Mouse (Mus musculus) forebrain, embryonic 11.5 days (tissue): ENCODE measurements around the gene Fank1. TPM values are rescaled to one million over a fixed set of nuclear protein-coding genes. Genes with fewer than 3 reads are reported as not detected.

Experiments used
- ATAC-seq: fragments of 200-750 bp; cut with Nextera tagmentation; replicated peaks from 2 replicates; pipeline ENCODE4 v1.8.0; 2017; ENCODE audit warnings: moderate TSS enrichment; ENCODE audit not compliant: low FRiP score
- DNase-seq: peaks from one replicate; pipeline ENCODE4 v3.0.0-alpha.2; 2017; ENCODE audit warnings: low spot score
- H3K27ac ChIP-seq: fragments of 300-500 bp; sonication (generic); 2 replicates; pipeline ENCODE4 v1.5.1; 2014; ENCODE audit warnings: low read depth, low read length
- H3K27me3 ChIP-seq: fragments of 300-500 bp; sonication (generic); 2 replicates; pipeline ENCODE4 v1.6.1; 2014; ENCODE audit warnings: mild to moderate bottlenecking, low read length, mixed read lengths; ENCODE audit not compliant: control insufficient read depth, insufficient read depth
- H3K36me3 ChIP-seq: fragments of 300-500 bp; sonication (generic); 2 replicates; pipeline ENCODE4 v1.6.1; 2014; ENCODE audit warnings: mild to moderate bottlenecking, low read length, moderate library complexity, mixed read lengths; ENCODE audit not compliant: control insufficient read depth, insufficient read depth
- H3K4me1 ChIP-seq: fragments of 300-500 bp; sonication (generic); replicated peaks from 2 replicates; pipeline ENCODE4 v1.6.1; 2014; ENCODE audit warnings: low read length, mixed read lengths; ENCODE audit not compliant: control insufficient read depth, insufficient read depth
- H3K4me2 ChIP-seq: fragments of 300-500 bp; sonication (generic); 2 replicates; pipeline ENCODE4 v1.6.1; 2014; ENCODE audit warnings: low read depth, mild to moderate bottlenecking, low read length, moderate library complexity, mixed read lengths; ENCODE audit not compliant: severe bottlenecking
- H3K4me3 ChIP-seq: fragments of 300-500 bp; sonication (generic); 2 replicates; pipeline ENCODE4 v1.5.1; 2014; ENCODE audit warnings: low read depth, low read length
- H3K9ac ChIP-seq: fragments of 300-500 bp; sonication (generic); 2 replicates; pipeline ENCODE4 v1.6.1; 2014; ENCODE audit warnings: low read length
- H3K9me3 ChIP-seq: fragments of 300-500 bp; sonication (generic); 2 replicates; pipeline ENCODE4 v1.6.1; 2016; ENCODE audit warnings: low read length, mixed read lengths; ENCODE audit not compliant: control insufficient read depth
- WGBS: fragments of 180-500 bp; shearing (Covaris S2); extraction: QIAGEN DNeasy Blood & Tissue Kit; methylation state at CpG from one replicate; pipeline ENCODE4 v1.1.7; 2014; 5-methylcytosine and 5-hydroxymethylcytosine counted together
- polyA plus RNA-seq: library from polyadenylated mRNA; unstranded; fragments of >200 nt; fragmentation: Nextera tagmentation; extraction: Ambion mirVana; gene quantifications from 2 replicates; pipeline ENCODE4 v1.2.1, GENCODE M21; 2014

The Fank1 gene
- polyA plus RNA-seq, 1 experiment from 2014 or later: 1.5 TPM

DNA sequence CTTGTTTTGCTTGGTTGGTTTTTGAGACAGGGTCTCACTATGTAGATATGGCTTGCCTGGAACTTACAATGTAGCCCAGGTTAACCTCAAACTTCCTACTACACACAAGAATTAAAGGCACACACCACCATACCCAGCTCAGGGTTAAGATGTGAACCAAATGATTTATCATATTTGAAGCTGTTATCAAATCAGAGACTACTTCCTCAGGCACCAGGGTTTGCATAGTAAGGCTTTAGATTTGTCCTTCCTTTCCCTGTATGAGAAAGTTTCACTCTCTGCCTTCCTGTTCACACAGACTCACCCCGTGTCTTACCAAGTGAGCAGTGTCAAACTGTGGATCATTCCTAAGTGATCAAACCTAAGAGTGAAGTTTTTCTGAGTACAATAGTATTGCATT is 32.5 kb upstream of the Fank1 start:
- H3K4me1 ChIP-seq: no peaks in the 10 kb centered on the region
- no peak overlapping the region for H3K4me2 ChIP-seq
- 86% methylated on average over 1 of the region's 1 CpGs for WGBS
- no peaks in the 10 kb centered on the region for H3K27me3 ChIP-seq
- H3K9ac ChIP-seq: no peak overlapping the region
- DNase-seq (no peak), ATAC-seq (no peak)
- H3K27ac ChIP-seq: no peak overlapping the region
- H3K4me3 ChIP-seq: no peak overlapping the region
- H3K36me3 ChIP-seq: peaks cover 6% of the 10 kb centered on the region; the same call in 1 of the 2 replicates
- no peaks in the 10 kb centered on the region for H3K9me3 ChIP-seq

DNA sequence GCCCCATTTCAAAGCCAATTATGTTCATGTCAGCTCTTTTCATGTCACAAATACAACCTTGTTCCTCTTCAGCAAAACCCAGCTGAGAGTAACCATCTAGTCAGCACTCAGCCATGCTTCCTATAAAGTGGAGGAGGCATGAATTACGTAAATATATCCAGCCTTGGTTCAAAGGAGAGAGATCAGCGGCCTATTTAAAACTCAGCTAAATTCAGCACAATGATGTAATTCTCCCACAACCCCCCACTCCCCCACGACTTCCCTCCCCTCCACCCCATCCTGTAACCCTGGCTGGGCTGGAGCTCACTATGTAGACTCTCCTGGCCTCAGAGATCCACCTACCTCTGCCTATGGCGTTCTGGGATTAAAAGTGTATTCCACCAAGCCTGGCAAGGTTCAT is 32.0 kb upstream of the Fank1 start:
- 66% methylated on average over 4 of the region's 4 CpGs for WGBS
- peaks cover 6% of the 10 kb centered on the region; the same call in 1 of the 2 replicates for H3K36me3 ChIP-seq

DNA sequence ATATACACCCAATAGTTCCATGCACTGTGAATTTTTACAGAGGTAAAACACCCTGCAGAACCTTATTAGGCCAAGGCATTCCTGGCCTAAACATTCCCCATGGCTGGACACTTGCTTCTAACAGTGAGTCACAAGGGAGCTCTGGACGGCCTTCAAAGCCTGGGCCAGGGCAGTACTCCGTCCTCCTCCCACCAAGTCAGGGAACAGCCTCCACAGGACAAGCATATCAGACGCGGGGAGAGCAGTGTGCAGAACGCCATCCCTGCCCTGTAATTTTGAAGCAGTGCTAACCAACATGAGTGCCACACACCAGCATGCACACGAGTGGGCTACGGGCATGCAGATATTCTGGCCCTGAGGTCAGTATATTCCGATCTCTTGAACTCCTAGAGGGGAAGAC is 29.3 kb upstream of the Fank1 start:
- peaks cover 4% of the 10 kb centered on the region; the same call in 1 of the 2 replicates for H3K4me1 ChIP-seq
- WGBS: 85% methylated on average over 8 of the region's 8 CpGs
- H3K36me3 ChIP-seq: no peaks in the 10 kb centered on the region
- no peaks in the 10 kb centered on the region for H3K27me3 ChIP-seq
- H3K4me3 ChIP-seq: no peak overlapping the region
- no peak overlapping the region for H3K27ac ChIP-seq
- no peak for DNase-seq
- H3K4me2 ChIP-seq: no peak overlapping the region
- ATAC-seq: no peak
- H3K9ac ChIP-seq: no peak overlapping the region
- H3K9me3 ChIP-seq: no peaks in the 10 kb centered on the region

More for the DNA sequence above, 32.0 kb upstream of the Fank1 start:
- no peaks in the 10 kb centered on the region for H3K27me3 ChIP-seq
- no peak overlapping the region for H3K4me3 ChIP-seq
- H3K9me3 ChIP-seq: no peaks in the 10 kb centered on the region
- no peak overlapping the region for H3K27ac ChIP-seq
- no peak overlapping the region for H3K4me2 ChIP-seq
- H3K4me1 ChIP-seq: no peaks in the 10 kb centered on the region
- H3K9ac ChIP-seq: no peak overlapping the region
- no peak for ATAC-seq
- DNase-seq: no peak

DNA sequence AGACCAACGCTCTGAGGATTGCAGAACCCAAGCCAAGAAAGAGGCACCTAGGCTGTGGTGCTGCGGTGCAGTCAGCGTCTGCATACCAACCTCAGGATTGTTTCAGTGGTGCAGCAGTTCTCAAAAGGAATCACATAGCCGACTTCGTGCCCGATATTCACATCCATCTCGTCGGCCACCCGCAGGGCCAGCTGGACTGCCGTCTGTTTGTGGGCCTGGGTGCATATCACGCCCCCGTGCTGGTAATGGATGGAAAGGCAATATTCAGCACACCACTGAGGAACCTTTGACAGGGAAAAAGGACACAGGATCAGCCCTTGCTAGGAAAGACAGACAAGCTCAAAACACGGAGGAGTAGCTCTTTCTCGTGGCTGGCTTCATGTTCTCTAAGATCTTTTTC is 27.9 kb upstream of the Fank1 start:
- WGBS: 92% methylated on average over 14 of the region's 14 CpGs
- H3K4me3 ChIP-seq: no peak overlapping the region
- H3K36me3 ChIP-seq: no peaks in the 10 kb centered on the region
- DNase-seq (no peak), ATAC-seq (no peak)
- H3K27me3 ChIP-seq: no peaks in the 10 kb centered on the region
- peaks cover 4% of the 10 kb centered on the region; the same call in 1 of the 2 replicates for H3K4me1 ChIP-seq
- H3K9ac ChIP-seq: no peak overlapping the region
- H3K27ac ChIP-seq: no peak overlapping the region
- H3K4me2 ChIP-seq: no peak overlapping the region
- H3K9me3 ChIP-seq: no peaks in the 10 kb centered on the region

DNA sequence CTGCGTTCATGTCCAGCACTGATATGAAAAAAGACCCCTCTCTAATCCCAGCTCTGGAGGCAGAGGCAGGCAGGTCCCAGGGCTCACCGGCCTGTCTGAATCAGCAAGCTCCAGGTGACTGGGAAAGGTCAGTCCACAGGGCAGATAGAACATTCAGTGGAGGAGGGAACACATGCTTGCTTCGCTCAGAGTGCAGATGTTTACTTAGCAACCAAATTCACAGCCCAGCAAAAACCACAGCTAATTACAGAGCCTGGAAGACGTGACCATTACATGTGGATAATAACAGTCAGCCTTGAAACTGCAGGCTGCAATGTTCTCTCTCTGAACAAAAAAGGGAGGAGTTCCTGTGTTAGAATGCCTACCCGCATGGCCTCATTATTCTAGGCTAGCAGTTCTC is 26.0 kb upstream of the Fank1 start:
- no peaks in the 10 kb centered on the region; the same call in 1 of the 2 replicates for H3K36me3 ChIP-seq
- no peak overlapping the region for H3K4me3 ChIP-seq
- no peak overlapping the region for H3K4me2 ChIP-seq
- ATAC-seq: no peak
- H3K27me3 ChIP-seq: no peaks in the 10 kb centered on the region
- H3K27ac ChIP-seq: no peak overlapping the region
- WGBS: 73% methylated on average over 5 of the region's 5 CpGs
- H3K9ac ChIP-seq: no peak overlapping the region
- no peak for DNase-seq
- peaks cover 6% of the 10 kb centered on the region; the same call in 1 of the 2 replicates for H3K4me1 ChIP-seq
- H3K9me3 ChIP-seq: no peaks in the 10 kb centered on the region

DNA sequence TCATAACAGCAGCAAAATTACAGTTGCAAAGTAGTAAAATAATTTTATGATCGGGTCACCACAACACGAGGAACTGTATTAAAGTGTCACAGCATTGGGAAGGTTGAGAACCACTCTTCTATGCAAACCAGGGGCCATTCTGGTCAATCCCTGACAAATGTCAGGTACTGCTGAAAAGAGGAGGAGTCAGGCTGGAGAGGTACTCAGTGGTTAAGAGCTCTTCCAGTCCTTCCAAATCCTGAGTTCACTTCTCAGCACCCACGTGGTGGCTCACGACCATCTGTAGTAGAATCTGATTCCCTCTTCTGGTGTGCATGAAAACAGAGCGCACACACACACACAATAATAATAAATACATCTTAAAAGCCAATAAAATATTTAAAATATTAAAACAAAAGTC is 25.5 kb upstream of the Fank1 start:
- no peak overlapping the region for H3K27ac ChIP-seq
- peaks cover 6% of the 10 kb centered on the region; the same call in 1 of the 2 replicates for H3K4me1 ChIP-seq
- WGBS: 90% methylated on average over 5 of the region's 5 CpGs
- H3K27me3 ChIP-seq: no peaks in the 10 kb centered on the region
- H3K36me3 ChIP-seq: no peaks in the 10 kb centered on the region; the same call in 1 of the 2 replicates
- DNase-seq: no peak
- H3K4me2 ChIP-seq: no peak overlapping the region
- H3K4me3 ChIP-seq: no peak overlapping the region
- no peak for ATAC-seq
- H3K9ac ChIP-seq: no peak overlapping the region
- H3K9me3 ChIP-seq: no peaks in the 10 kb centered on the region

DNA sequence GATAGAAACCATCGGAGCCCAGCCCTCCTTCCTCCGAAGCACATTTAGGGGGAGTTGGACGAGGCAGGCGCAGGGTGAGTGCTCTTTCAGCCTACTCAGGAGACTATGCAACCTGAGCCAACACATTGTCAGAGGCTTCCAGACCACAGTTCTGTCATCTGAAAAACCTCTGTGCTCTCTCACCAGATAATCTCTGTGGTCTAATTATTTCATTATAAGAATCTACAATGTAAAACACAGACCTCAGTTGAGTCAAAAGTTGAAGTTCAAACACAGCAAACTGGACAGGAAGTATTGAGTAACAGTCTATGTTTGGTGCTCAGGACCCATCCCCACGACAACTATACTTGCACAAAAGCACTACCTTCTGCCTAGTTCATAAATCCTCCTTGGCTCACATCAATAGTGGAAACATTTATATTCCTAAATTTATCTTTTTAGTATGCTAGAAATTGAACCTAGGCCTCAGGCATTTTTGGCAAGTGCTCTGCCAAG is 18.7 kb upstream of the Fank1 start:
- peaks cover 9% of the 10 kb centered on the region for H3K4me1 ChIP-seq
- H3K27ac ChIP-seq: 0 out of 2 replicates have a peak overlapping the region, but pooled peaks have one; percentile 96
- no peaks in the 10 kb centered on the region for H3K27me3 ChIP-seq
- no peak for DNase-seq
- H3K4me2 ChIP-seq: peak overlapping the region; percentile 65
- ATAC-seq: no peak
- WGBS: 18% methylated on average over 5 of the region's 5 CpGs
- H3K9me3 ChIP-seq: no peaks in the 10 kb centered on the region
- no peaks in the 10 kb centered on the region; the same call in 1 of the 2 replicates for H3K36me3 ChIP-seq
- H3K4me3 ChIP-seq: peak overlapping the region; percentile 36
- H3K9ac ChIP-seq: peak overlapping the region; percentile 33; the same call in 1 of the 2 replicates

DNA sequence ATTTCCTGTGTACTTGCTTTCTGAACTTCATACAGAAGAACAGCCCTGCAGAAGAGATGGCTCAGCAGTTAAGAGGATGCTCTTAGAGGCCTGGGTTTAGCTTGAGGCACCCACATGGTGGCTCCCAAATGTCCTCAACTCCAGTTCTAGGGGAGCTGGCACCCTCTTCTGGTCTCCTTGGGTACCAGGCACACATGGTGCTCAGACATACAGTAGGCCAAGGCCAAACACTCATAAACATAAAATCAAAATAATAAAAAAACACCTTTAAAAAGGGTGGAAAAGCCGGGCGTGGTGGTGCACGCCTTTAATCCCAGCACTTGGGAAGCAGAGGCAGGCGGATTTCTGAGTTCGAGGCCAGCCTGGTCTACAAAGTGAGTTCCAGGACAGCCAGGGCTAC is 17.9 kb upstream of the Fank1 start:
- Histone ChIP-seq H3K27me3 (no peaks in the 10 kb centered on the region), H3K36me3 (no peaks in the 10 kb centered on the region; the same call in 1 of the 2 replicates), H3K9me3 (no peaks in the 10 kb centered on the region), H3K4me3 (peak overlapping the region; percentile 36), H3K9ac (no peak overlapping the region), H3K4me1 (peaks cover 9% of the 10 kb centered on the region), H3K27ac (peak overlapping the region; percentile 96; the same call in 1 of the 2 replicates), H3K4me2 (peak overlapping the region; percentile 65)
- ATAC-seq (no peak), DNase-seq (no peak)
- WGBS: 89% methylated on average over 5 of the region's 5 CpGs
